Mouse (Mus musculus): ENCODE results near the gene Panx2. TPM values are rescaled to one million over a fixed set of nuclear protein-coding genes. Genes with fewer than 3 reads are reported as not detected.

Panx2 gene
- total and polyA plus RNA-seq, 3 experiments, result not detected

DNA sequence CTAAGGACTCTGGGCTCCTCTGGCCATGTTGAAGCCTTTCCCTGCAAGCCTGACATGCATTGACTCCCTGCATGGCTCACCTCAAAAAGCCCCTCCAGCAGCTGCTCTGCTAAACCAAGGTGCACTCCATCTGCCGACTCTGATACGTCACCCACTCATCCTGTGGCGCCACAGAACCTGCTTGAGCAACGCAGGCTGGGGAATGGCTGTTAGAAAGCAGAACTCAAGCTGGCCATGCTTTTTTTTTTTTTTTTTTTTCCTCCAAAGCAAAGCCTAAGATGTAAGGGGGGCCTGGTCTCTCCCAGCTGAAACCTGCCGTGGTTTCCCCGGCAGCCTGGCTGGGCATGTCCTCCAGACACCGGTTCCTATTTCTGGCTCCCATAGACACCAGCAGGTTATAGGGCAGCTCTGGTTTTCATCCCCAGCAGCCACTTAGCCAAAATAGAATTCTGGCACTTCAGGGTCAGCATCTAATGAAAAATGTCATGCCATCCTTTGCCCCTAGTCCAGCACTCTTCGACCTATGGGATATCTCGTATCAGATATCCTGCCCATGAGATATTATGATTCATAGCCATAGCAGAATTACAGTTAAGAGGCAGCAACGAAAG is 14.6 kb downstream of the Panx2 start:
- no peak overlapping the region for H3K4me2 ChIP-seq (ENCODE audit: insufficient read depth, low read depth, poor library complexity, severe bottlenecking)
- peak; percentile 18 for DNase-seq (ENCODE audit: extremely low read depth)
- dilution Hi-C loops (cut with MboI; ENCODE audit: extremely low pct_ligation_motif_present, extremely low pct_unique_long_range_greater_than_20kb, low sequenced_read_pairs) (no loop called here), in situ Hi-C loops (cut with MboI; ENCODE audit: low pct_ligation_motif_present, low pct_unique_long_range_greater_than_20kb, low sequenced_read_pairs) (loop anchor here (10.0 to 25.0 kb wide), 3 partner anchors 112 to 351 kb away; partner anchors contain the start of genes C730034F03Rik, Chkb, Cpt1b and Gm44502)
- H3K79me2 ChIP-seq (replicated peaks; ENCODE audit: control insufficient read depth, extremely low read depth, insufficient read depth, poor library complexity, severe bottlenecking), result peaks cover 22% of the 10 kb centered on the region
- H3K9me3 ChIP-seq (replicated peaks; ENCODE audit: low read length), result no peaks in the 10 kb centered on the region
- H3K9ac ChIP-seq (ENCODE audit: insufficient read depth, low read depth), result no peak overlapping the region
- peaks cover 48% of the 10 kb centered on the region for H3K27me3 ChIP-seq (replicated peaks)
- H3K4me1 ChIP-seq (ENCODE audit: control insufficient read depth in 1 of 2, insufficient read depth in 2 of 2), result peaks cover 6 to 34% of the 10 kb centered on the region in 2 experiments; a peak in 2 of 4 replicates
- H3K36me3 ChIP-seq (replicated peaks in 1 of 2; ENCODE audit: control insufficient read depth in 1 of 2, insufficient read depth in 1 of 2, low read length in 1 of 2), result no peaks in the 10 kb centered on the region
- H3K4me3 ChIP-seq (replicated peaks in 1 of 3; ENCODE audit: low read depth in 2 of 3, low read length in 2 of 3, poor library complexity in 1 of 3), result no peak overlapping the region
- no peak overlapping the region for H3K27ac ChIP-seq (ENCODE audit: insufficient read depth, low read depth)
- TF ChIP-seq ZNF384 (IDR thresholded peaks at IDR 0.05; ENCODE audit: low read depth, low read length) (peak; percentile 76), RAD21 (IDR thresholded peaks at IDR 0.05; ENCODE audit: low read depth, low read length) (no peak)

DNA sequence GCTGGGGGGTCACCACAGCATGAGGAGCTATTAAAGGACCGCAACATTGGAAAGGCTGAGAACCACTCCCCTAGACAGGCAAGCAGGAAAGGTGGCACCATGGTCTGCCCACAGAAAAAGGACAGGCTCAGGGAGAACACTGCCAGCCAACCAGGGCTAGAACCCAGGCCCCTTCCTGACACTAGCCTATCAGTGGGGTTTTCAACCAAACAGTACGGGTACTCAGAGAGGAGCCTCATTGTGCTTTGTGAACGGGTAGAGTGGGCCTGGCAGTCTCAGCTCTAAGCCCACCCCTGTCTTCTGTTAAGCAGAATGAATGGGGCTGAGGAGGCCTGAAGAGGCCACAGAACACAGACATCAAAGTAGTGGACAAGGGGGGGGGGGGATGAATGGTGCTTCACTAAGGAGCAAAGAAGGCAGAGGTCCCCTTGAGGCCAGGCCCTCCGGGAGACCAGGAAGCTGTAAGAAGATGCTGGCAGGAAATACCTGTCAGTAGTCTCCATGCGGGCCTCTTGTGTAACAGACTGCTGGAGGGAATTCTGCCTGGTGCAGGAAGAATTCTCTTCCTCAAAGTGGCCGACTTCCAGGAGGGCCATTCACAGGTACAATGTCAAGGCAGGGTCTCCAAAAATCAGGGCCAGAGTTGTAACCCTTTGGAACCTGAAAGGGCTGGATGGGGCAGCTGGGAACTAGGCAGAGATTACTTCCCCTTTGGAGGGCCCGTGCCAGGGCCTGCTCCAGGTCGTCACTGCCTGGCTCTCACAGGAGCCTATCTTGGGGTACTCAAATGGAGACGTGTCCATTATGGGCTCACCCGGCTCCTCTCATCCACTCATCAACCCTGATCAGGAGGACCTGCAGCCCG is 15.3 kb downstream of the Panx2 start, which contains the start of gene Trabd:
TSS of gene Trabd (plus strand) at position 512 of the 865 bp plus-strand sequence.
- no peaks in the 10 kb centered on the region for H3K9me3 ChIP-seq (replicated peaks; ENCODE audit: low read length)
- H3K79me2 ChIP-seq (replicated peaks; ENCODE audit: control insufficient read depth, extremely low read depth, insufficient read depth, poor library complexity, severe bottlenecking), result peaks cover 29% of the 10 kb centered on the region
- DNase-seq (ENCODE audit: extremely low read depth), result no peak
- dilution Hi-C loops (cut with MboI; ENCODE audit: extremely low pct_ligation_motif_present, extremely low pct_unique_long_range_greater_than_20kb, low sequenced_read_pairs), result no loop called here
- H3K4me3 ChIP-seq (replicated peaks in 1 of 3; ENCODE audit: low read depth in 2 of 3, low read length in 2 of 3, poor library complexity in 1 of 3), result peak within 1 kb of the TSS; percentile 65 to 88 (median 87)
- H3K36me3 ChIP-seq (replicated peaks in 1 of 2; ENCODE audit: control insufficient read depth in 1 of 2, insufficient read depth in 1 of 2, low read length in 1 of 2), result peaks cover 0 to 5% of the 10 kb centered on the region in 2 experiments
- peaks cover 44% of the 10 kb centered on the region for H3K27me3 ChIP-seq (replicated peaks)
- no peak for TF ChIP-seq KAT2A (IDR thresholded peaks at IDR 0.05; ENCODE audit: insufficient replicate concordance, low read length)
- no peak for TF ChIP-seq E2F4 (IDR thresholded peaks at IDR 0.05; ENCODE audit: insufficient replicate concordance, low read depth, low read length)
- no peak for TF ChIP-seq TCF12 (IDR thresholded peaks at IDR 0.05; ENCODE audit: low read depth, low read length)
- no peak for TF ChIP-seq POLR2A (IDR thresholded peaks at IDR 0.05; ENCODE audit: low read depth, low read length)
- no peak for TF ChIP-seq POLR2AphosphoS2 (IDR thresholded peaks at IDR 0.05; ENCODE audit: low read depth, low read length)
- no peak for TF ChIP-seq USF1 (IDR thresholded peaks at IDR 0.05; ENCODE audit: low read depth, low read length)
- no peak for TF ChIP-seq CHD2 (IDR thresholded peaks at IDR 0.05; ENCODE audit: low read length)
- no peak for TF ChIP-seq SIN3A (IDR thresholded peaks at IDR 0.05; ENCODE audit: low read length)
- no peak within 1 kb of the TSS for H3K27ac ChIP-seq (ENCODE audit: insufficient read depth, low read depth)
- peaks cover 6 to 41% of the 10 kb centered on the region in 2 experiments; a peak in 3 of 4 replicates for H3K4me1 ChIP-seq (ENCODE audit: control insufficient read depth in 1 of 2, insufficient read depth in 2 of 2)
- in situ Hi-C loops (cut with MboI; ENCODE audit: low pct_ligation_motif_present, low pct_unique_long_range_greater_than_20kb, low sequenced_read_pairs), result loop anchor here (10.0 to 25.0 kb wide), 3 partner anchors 113 to 350 kb away; partner anchors contain the start of genes C730034F03Rik, Chkb, Cpt1b and Gm44502
- H3K9ac ChIP-seq (ENCODE audit: insufficient read depth, low read depth), result peak within 1 kb of the TSS; percentile 96
- H3K4me2 ChIP-seq (ENCODE audit: insufficient read depth, low read depth, poor library complexity, severe bottlenecking), result peak within 1 kb of the TSS; percentile 72
